Mouse (Mus musculus) regulatory T cell (primary cell): ENCODE measurements at regions not wholly inside any gene's neighbourhood (a gene's known extent, or its start where the extent isn't known, plus 50 kb on each side); places are given as distances from the start of the nearest gene placed in this dataset.

Experiments used
- in situ Hi-C: fragments of 300-600 bp; cut with MboI, MseI; formaldehyde crosslinking; loops from one replicate; pipeline ENCODE4 v1.15.1; 2025; ENCODE audit warnings: high pct_unique_total_duplicates

DNA sequence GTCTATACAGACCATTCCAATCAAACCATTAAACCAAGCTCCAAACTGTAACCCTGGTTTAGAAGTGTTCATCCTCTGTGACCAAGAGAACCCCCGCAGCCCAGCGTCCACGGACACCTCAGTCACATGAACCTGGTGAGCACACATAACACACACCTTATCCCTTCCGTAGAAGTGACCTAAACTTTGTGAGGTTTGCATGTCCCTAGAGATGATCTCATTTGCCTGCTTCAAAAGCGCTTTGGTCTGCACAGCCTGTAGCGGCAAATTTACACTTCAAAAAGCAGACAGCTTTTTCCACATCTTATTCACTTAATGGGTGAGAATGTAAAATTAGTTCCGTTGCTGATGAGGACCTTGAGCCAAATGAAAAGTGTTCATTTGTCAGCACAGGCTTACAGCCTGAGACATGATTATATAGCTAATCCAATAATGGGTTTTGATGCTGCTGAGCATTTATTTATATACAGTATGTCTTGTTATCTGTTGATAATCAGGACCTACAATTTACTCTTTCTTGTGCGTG is 122.3 kb upstream of the Lmo4 start:
- in situ Hi-C loops: no loop called here

GRCm38 (mm10) chr3:144324974-144325373 is 120.0 kb upstream of the Lmo4 start:
- in situ Hi-C loops: no loop called here

DNA sequence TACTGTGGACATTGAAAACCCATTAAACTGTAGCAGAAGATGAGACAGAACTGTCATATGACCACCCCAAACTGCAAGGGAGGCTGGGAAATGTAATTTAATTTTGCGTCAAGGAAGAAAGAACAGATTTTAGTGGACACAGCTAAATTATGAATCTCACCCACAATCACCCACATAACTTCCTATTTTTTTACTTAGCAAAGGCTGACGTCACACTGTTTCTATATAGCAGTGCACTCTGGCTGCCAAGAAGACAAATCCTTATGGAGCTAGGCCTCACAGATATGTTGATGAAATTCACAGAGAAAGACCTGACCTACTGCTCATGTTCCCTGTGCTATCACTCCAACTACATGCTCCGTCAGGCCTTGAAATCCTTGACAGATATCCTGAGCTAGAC is 118.5 kb upstream of the Lmo4 start:
- in situ Hi-C loops: no loop called here

DNA sequence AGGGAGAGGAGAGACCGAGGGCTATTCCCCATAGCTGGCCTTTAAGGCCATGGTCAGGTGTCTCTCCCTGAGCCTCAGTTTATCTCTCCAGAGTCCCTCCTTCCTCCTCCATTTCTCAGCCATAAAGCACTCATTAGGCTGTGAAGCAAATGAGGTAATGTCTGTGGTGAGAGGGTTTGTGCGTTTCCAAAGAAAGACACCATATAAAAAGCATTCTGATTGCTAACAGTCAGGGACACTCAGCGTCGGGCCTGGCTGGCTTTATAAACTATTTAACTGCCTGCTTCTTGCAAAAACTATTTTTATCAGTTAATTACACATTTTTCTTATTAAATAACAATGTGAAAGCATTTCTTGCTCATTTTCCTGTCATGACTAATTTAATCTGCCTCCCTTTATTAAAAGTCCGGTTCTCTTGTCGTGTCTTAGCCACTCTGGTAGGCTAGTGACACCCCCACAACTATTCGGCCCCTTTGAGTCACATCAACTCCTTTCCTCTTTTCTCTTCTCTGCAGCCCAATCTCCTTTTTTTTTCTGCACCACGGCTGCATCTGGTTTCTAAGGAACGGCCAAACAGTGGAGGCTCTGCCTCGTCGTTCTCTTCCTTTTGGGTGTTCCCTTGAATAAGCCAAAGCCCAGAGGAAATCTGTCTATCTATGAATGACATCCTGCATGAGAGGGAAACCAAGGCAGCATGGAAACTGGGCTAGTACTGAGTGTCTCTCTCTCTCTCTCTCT is 114.6 kb upstream of the Lmo4 start:
- in situ Hi-C loops: no loop called here

DNA sequence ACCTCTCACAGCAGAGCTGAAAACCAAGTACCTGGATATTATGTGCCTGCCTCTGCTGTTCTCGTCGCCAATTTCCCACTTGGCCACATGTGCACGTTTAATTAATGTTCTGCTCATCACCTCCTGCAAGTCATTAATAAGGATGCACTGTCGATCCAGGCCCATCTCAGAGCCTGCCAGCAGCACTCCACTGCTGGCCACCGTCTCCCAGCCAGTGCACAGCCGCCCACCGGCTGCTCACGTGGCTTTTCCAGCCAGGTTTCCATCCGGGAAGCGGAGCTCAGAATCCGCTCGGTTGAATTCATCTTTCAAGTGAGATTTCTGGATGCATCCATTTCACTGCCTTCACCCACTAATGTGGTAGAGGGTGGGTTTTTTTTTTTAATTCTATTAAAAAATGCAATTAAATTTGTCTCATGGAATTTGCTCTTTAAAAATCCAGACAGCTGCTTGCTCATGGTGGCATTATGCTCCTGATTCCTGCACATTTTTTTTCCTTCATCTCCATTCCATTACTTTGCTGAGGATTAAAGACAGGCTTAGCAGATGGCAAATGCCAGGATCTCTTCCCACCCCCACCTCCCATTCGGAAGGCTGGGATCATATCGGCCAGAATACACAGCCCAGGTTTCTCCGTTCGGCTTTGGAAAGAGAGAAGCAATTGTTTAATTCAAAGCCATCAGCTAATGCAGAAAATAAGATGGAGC is 113.9 kb upstream of the Lmo4 start:
- in situ Hi-C loops: no loop called here

DNA sequence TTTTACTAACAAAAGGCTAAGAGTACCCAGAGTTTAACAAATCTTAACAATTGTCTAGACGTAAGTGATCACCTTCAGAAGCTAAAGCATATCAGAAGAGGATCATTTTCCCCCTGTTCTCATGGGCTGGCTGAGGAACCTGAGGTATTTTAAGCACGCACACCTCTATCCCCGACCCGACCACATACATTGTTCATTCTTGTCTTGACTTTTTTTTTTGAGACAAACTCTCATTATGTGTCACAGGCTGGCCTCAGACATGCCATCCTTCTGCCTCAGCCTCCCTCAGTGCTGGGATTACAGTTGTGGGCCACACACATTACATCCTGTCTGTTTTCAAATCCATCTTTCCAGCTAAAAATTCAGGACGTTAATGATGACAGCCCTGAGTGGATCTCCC is 105.7 kb upstream of the Lmo4 start:
- in situ Hi-C loops: no loop called here

DNA sequence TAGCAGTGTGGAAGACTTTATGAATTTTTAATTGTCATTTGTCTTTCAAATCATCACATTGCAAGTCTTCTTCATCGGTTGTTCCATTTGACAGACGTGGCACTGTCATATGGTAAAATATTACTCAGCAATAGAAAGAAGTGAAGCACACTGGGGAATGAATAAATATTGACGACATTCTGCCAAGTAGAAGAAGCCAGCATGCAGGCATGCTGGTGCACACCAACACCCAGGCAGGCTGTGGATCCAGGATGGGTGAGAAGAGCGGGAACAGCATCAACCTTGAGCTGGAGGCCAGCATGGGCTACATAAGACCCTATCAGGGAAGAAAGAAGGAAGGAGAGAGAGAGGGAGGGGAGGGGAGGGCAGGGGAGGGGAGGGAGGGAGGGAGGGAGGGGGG is 103.6 kb upstream of the Lmo4 start:
- in situ Hi-C loops: no loop called here

GRCm38 (mm10) chr3:144307557-144307956 is 102.5 kb upstream of the Lmo4 start:
- in situ Hi-C loops: no loop called here

GRCm38 (mm10) chr3:144305456-144305855 is 100.4 kb upstream of the Lmo4 start:
- in situ Hi-C loops: no loop called here

- in situ Hi-C loops: no loop called here
These were observed 99.9 kb upstream of the Lmo4 start for GRCm38 (mm10) chr3:144304924-144305323.

DNA sequence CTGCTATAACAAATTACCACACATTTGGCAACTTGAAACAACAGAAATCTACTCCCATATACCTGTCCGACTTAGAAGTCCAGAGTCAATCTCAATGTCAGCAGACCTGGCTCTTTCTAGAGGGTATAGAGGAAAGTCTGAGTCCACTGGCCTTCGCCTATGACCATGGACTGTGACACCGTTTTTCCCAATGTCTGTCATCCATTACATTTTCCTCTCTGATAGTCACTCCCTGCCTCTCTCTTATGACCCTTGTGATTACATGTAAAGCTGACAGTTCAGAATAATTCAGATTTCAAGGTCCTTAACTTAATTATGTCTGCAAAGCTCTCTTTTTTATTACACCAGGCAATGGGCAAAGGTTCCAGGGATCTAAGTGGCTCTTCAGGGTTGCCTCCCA is 97.6 kb upstream of the Lmo4 start:
- in situ Hi-C loops: no loop called here

DNA sequence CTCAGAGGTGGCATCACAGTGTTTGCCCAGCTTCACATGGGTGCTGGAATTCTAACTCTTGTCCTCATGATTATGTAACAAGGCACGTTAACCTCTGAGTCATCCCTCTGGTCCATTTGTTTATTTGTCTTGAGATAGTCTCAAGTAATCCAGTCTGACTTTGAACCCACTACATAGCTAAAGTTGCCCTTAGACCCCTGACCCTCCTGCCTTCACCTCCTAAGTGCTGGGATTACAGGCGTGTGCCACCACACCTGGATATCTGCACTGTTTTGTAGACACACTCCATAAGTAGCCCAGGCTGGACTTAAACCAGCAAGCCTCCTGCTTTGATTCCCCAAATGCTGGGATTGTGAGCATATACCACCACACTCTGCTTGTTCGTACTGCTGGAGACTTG is 96.0 kb upstream of the Lmo4 start:
- in situ Hi-C loops: no loop called here

DNA sequence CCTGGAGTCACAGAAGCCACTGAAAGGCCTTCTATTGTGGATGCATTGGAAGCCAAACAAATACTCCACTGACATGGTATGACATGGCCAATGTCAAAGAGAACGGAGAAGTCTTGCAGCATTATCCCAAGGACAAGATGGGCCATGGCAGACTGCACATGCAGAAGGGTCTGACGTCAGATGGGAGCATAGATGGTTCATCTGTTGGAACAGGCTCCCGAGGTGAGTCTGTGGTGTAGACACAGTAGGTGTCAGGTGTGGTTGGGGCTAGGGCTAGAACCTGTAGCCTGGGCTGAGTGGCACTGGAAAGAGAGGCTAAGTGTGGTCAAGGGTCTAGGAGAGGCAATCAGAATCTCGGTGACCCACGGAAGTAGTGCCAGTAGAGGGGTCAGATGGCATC is 94.2 kb upstream of the Lmo4 start:
- in situ Hi-C loops: no loop called here

- in situ Hi-C loops: no loop called here
These were observed 84.5 kb upstream of the Lmo4 start for GRCm38 (mm10) chr3:144289489-144289888.

- in situ Hi-C loops: no loop called here
These were observed 81.1 kb upstream of the Lmo4 start for GRCm38 (mm10) chr3:144286100-144286499.

GRCm38 (mm10) chr3:144284326-144284725 is 79.3 kb upstream of the Lmo4 start:
- in situ Hi-C loops: no loop called here

GRCm38 (mm10) chr3:144273115-144273514 is 68.1 kb upstream of the Lmo4 start:
- in situ Hi-C loops: loop anchor here (25.0 kb wide), 1 partner anchor 661 kb away; no protein-coding TSS in a partner anchor

DNA sequence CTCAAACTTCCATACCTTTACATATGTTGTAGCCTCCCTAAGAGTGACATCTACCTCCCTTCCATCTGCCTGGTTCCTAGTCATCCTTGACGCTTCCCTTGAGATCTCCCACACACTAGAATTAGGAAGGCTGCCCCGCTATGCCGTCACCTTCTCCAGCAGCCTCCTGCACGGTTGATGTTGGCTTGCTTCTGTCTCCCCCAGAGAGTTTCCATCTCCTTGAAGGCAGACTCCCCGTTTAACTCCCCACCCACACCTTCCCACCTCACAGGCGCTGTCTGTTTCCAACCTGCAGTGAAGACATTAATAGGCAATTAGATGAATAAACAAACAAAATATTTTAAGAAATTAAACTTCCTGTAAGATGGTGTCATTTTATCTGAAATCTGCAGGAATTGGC is 65.2 kb upstream of the Lmo4 start:
- in situ Hi-C loops: loop anchor here (25.0 kb wide), 1 partner anchor 658 kb away; no protein-coding TSS in a partner anchor

DNA sequence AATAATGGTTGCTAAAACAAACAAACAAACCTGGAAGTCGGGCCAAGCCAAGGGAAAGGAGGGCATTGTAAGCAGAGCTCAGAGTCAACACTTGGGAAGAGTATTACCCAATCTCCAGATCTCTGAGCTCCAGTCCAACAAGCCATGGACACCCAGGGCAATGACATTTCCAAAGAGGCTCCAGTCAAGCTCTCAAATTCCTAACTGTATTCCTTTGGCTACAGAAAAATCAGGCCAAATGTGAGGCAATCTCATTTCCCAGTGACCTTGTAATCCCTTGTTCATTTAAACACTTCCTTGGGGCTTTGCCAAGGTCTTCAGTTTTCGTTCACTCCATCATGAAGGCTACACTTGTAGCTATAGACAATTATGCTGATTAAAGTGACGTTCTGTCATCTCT is 59.5 kb upstream of the Lmo4 start:
- in situ Hi-C loops: loop anchor here (25.0 kb wide), 1 partner anchor 652 kb away; no protein-coding TSS in a partner anchor

GRCm38 (mm10) chr3:144260886-144261285 is 55.9 kb upstream of the Lmo4 start:
- in situ Hi-C loops: loop anchor here (25.0 kb wide), 1 partner anchor 649 kb away; no protein-coding TSS in a partner anchor

- in situ Hi-C loops: loop anchor here (25.0 kb wide), 1 partner anchor 646 kb away; no protein-coding TSS in a partner anchor
These were observed 52.9 kb upstream of the Lmo4 start for GRCm38 (mm10) chr3:144257714-144258517.

DNA sequence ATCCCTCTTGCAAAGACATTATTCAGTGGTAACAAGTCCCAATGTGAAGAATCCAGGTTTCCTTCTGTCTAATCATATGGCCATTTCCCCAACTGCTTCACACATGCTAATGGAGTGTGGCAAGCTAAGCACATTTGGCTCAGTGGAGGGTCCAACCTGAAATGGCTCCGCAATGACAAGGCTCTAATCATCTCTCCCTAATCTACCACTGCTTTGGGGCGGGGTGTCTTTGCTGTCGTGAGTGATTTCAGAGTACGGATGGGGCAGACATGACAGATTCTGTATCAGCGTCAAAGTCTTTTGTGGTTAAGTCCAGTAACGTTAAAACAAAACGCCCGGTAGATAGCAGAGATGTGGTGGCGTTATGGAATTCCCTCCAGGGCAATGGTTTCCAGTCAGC is 52.2 kb upstream of the Lmo4 start:
- in situ Hi-C loops: loop anchor here (25.0 kb wide), 1 partner anchor 645 kb away; no protein-coding TSS in a partner anchor
